Mouse (Mus musculus) myocyte (in vitro differentiated cells): ENCODE measurements around the gene Fam221b. TPM values are rescaled to one million over a fixed set of nuclear protein-coding genes. Genes with fewer than 3 reads are reported as not detected.

Experiments used
- H3K27me3 ChIP-seq: one replicate; pipeline ENCODE4 v1.6.1; 2011; ENCODE audit not compliant: control insufficient read depth, insufficient read depth, insufficient read length
- H3K36me3 ChIP-seq: one replicate; pipeline ENCODE4 v1.6.1; 2011; ENCODE audit not compliant: control insufficient read depth, insufficient read depth
- H3K4me2 ChIP-seq: one replicate; pipeline ENCODE4 v1.6.1; 2011; ENCODE audit warnings: low read depth, control low read depth
- H3K4me3 ChIP-seq: one replicate; pipeline ENCODE4 v1.5.1; 2011; ENCODE audit warnings: mild to moderate bottlenecking, control low read depth, moderate library complexity
- H3K79me2 ChIP-seq: one replicate; pipeline ENCODE4 v1.6.1; 2011; ENCODE audit not compliant: control insufficient read depth, insufficient read depth
- H3ac ChIP-seq: one replicate; pipeline ENCODE4 v1.6.1; 2011; ENCODE audit not compliant: control insufficient read depth, insufficient read length
- CEBPB ChIP-seq: IDR thresholded peaks from 2 replicates; pipeline ENCODE4 v1.6.1; 2011; ENCODE audit warnings: mild to moderate bottlenecking, moderate library complexity; ENCODE audit not compliant: poor library complexity, insufficient read depth, severe bottlenecking
- E2F4 ChIP-seq: IDR thresholded peaks from one replicate; pipeline ENCODE4 v1.6.1; 2011; ENCODE audit warnings: mild to moderate bottlenecking, control low read depth, moderate library complexity; ENCODE audit not compliant: insufficient read depth
- MAX ChIP-seq: IDR thresholded peaks from one replicate; pipeline ENCODE4 v1.6.1; 2011; ENCODE audit warnings: low read depth, mild to moderate bottlenecking, control low read depth
- MYOD1 ChIP-seq, 3 experiments: IDR thresholded peaks; one replicate each; pipeline ENCODE4 v1.6.1; 2011; ENCODE audit warnings: control low read depth in 2 of 3, low read depth in 2 of 3, mild to moderate bottlenecking in 2 of 3, moderate library complexity in 1 of 3; ENCODE audit not compliant: insufficient read length in 2 of 3, control insufficient read depth in 1 of 3
- MYOG ChIP-seq, 3 experiments: IDR thresholded peaks; one replicate each; pipeline ENCODE4 v1.6.1; 2011; ENCODE audit warnings: control low read depth in 2 of 3, low read depth in 2 of 3, mild to moderate bottlenecking in 2 of 3; ENCODE audit not compliant: insufficient read length in 2 of 3, control insufficient read depth in 1 of 3, insufficient read depth in 1 of 3
- POLR2A ChIP-seq: IDR thresholded peaks from one replicate; pipeline ENCODE4 v1.6.1; 2011; ENCODE audit warnings: low read depth, mild to moderate bottlenecking, control low read depth, moderate library complexity; ENCODE audit not compliant: insufficient read length
- POLR2AphosphoS2 ChIP-seq: IDR thresholded peaks from one replicate; pipeline ENCODE4 v1.6.1; 2011; ENCODE audit warnings: low read depth, control low read depth; ENCODE audit not compliant: insufficient read length
- REST ChIP-seq: IDR thresholded peaks from one replicate; pipeline ENCODE4 v1.6.1; 2011; ENCODE audit warnings: mild to moderate bottlenecking, control low read depth, moderate library complexity; ENCODE audit not compliant: insufficient read depth, insufficient read length
- SRF ChIP-seq: IDR thresholded peaks from one replicate; pipeline ENCODE4 v1.6.1; 2011; ENCODE audit warnings: low read depth; ENCODE audit not compliant: control insufficient read depth, insufficient read length
- TCF12 ChIP-seq: IDR thresholded peaks from one replicate; pipeline ENCODE4 v1.6.1; 2011; ENCODE audit warnings: mild to moderate bottlenecking, control low read depth; ENCODE audit not compliant: poor library complexity, insufficient read depth, severe bottlenecking
- TCF3 ChIP-seq: IDR thresholded peaks from one replicate; pipeline ENCODE4 v1.6.1; 2011; ENCODE audit warnings: low read depth, control low read depth; ENCODE audit not compliant: insufficient read length
- USF1 ChIP-seq: IDR thresholded peaks from one replicate; pipeline ENCODE4 v1.6.1; 2011; ENCODE audit warnings: low read depth, mild to moderate bottlenecking, control low read depth, moderate library complexity
- polyA plus RNA-seq: library from polyadenylated mRNA; unstranded; fragments of >200 nt; fragmentation: generic; extraction: Trizol; gene quantifications from one replicate; pipeline ENCODE4 v1.2.1, GENCODE M21; 2012; ENCODE audit warnings: missing spikeins

Fam221b gene
- polyA plus RNA-seq, 1 experiment = 3.4 TPM

DNA sequence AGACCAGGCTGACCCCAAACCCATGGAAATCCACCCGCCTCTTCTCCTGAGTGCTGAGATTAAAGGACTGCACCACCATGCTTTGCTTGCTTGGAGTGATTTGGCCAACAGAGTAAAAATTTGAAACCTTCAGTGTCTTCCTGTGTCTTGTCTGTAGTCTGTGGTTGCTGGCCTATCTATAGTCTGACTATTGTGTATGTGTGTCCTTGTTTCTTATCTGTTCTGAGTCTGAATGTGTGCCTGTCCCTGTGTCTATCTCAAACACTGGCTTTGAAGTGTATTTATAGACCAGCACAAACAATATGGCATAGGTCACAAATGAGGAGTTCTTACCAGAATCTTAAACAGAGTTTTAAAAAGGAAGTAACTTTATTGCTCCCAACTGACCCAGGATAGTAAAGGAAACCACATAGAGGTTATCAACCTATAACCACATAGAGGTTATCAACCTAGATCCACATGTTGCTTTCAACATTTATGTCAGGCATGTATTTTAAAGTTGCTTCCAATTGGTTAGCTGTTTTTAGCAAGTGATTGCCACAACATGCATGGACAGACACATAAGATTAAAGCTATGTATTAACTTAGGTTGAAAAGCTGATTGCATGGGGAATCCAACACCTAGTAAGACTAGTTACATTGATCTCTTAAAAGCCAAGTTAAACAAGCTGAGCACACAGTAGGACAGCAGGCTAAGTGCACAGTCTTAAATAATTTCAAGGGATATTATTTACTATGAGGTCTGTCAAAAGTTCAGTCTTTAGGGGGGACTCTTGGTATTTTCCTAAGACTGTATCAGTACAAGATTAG is 25.7 kb upstream of the Fam221b start:
- no peak for TF ChIP-seq CEBPB
- TF ChIP-seq POLR2A = no peak
- TF ChIP-seq POLR2AphosphoS2 = no peak
- no peak for TF ChIP-seq SRF
- no peak for TF ChIP-seq TCF12
- TF ChIP-seq REST = no peak
- no peak for TF ChIP-seq USF1
- no peak for TF ChIP-seq MYOG (IDR thresholded peaks at IDR 0.05; ENCODE audit: control insufficient read depth in 1 of 3, insufficient read depth in 1 of 3, insufficient read length in 2 of 3, low read depth in 2 of 3)
- TF ChIP-seq MYOD1 (IDR thresholded peaks at IDR 0.05; ENCODE audit: control insufficient read depth in 1 of 3, insufficient read length in 2 of 3, low read depth in 2 of 3) = no peak
- TF ChIP-seq E2F4 = no peak
- no peak for TF ChIP-seq TCF3
- TF ChIP-seq MAX = no peak
- Histone ChIP-seq H3K79me2 (no peaks in the 10 kb centered on the region), H3K4me2 (no peak overlapping the region), H3K36me3 (no peaks in the 10 kb centered on the region), H3ac (no peak overlapping the region), H3K27me3 (peaks cover 12% of the 10 kb centered on the region), H3K4me3 (no peak overlapping the region)

DNA sequence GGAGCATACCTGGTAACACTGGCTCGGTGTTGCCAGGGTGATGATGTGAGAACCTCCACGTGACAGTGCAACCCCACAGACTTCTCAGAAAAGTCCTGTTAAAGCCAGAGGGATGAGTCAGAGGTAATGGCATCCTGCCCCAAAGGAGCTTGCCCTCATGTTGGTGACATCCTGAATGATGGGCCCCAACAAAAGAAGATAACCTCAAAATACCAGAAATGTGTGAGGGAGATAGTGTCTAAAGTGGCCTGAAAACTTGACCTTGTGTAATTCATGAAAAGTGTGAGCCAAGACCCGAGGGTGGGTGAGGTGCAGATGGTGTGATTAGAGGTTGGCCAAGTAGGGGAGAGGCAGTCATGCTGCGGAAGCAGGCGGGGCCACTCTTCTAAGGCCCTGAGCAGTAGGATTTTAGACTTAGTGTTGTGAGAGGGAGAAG is 24.9 kb upstream of the Fam221b start:
- TF ChIP-seq E2F4 (no peak), USF1 (peak; percentile 83), POLR2AphosphoS2 (no peak), MYOG (IDR thresholded peaks at IDR 0.05; ENCODE audit: control insufficient read depth in 1 of 3, insufficient read depth in 1 of 3, insufficient read length in 2 of 3, low read depth in 2 of 3) (no peak), SRF (no peak)
- Histone ChIP-seq H3K4me3 (no peak overlapping the region), H3K27me3 (peaks cover 18% of the 10 kb centered on the region), H3K79me2 (no peaks in the 10 kb centered on the region), H3K36me3 (no peaks in the 10 kb centered on the region), H3K4me2 (no peak overlapping the region), H3ac (no peak overlapping the region)

DNA sequence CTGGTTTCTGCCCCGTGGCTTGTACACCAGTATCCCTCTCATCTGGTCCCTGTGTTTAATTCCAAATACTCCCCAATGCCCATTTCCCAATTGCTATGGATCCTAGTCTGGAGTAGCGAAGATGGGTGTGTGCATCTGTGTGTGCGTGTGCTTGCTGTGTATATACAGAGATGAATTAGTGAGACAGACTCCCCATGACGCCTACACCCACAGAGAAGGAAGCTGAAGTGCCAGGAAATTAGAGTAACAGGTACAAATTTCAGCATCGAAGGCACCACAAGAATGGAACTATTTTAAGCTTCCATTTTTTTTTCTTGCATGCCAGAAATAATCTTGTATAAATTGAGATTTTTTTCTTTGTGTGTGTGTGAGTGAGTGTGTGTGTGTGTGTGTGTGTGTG is 22.1 kb upstream of the Fam221b start:
- no peaks in the 10 kb centered on the region for H3K36me3 ChIP-seq
- peaks cover 41% of the 10 kb centered on the region for H3K27me3 ChIP-seq
- TF ChIP-seq SRF (no peak), POLR2AphosphoS2 (no peak), REST (no peak), MYOD1 (IDR thresholded peaks at IDR 0.05; ENCODE audit: control insufficient read depth in 1 of 3, insufficient read length in 2 of 3, low read depth in 2 of 3) (no peak), MAX (no peak), CEBPB (no peak), TCF12 (no peak), USF1 (no peak), MYOG (IDR thresholded peaks at IDR 0.05; ENCODE audit: control insufficient read depth in 1 of 3, insufficient read depth in 1 of 3, insufficient read length in 2 of 3, low read depth in 2 of 3) (no peak), POLR2A (no peak)
- H3ac ChIP-seq = no peak overlapping the region
- no peaks in the 10 kb centered on the region for H3K79me2 ChIP-seq
- H3K4me3 ChIP-seq = no peak overlapping the region
- H3K4me2 ChIP-seq = no peak overlapping the region

DNA sequence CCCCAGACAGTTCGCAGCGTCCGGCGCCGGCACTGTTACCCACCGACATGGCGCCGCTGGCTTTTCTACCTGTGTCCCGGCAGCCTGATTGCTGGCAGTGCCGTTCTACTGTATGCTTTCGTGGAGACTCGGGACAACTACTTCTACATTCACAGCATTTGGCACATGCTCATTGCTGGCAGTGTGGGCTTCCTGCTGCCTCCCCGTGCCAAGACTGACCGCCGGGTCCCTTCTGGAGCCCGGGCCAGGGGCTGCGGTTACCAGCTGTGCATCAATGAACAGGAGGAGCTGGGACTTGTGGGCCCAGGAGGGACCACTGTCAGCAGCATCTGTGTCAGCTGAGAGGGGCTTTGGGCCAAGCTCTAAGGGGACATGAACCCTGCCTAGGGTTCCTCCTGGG is 21.1 kb upstream of the Fam221b start:
- H3ac ChIP-seq = no peak overlapping the region
- no peak overlapping the region for H3K4me2 ChIP-seq
- H3K79me2 ChIP-seq = no peaks in the 10 kb centered on the region
- no peak overlapping the region for H3K4me3 ChIP-seq
- TF ChIP-seq MYOD1 (IDR thresholded peaks at IDR 0.05; ENCODE audit: control insufficient read depth in 1 of 3, insufficient read length in 2 of 3, low read depth in 2 of 3) (no peak), TCF3 (no peak), TCF12 (no peak), POLR2AphosphoS2 (no peak), MYOG (IDR thresholded peaks at IDR 0.05; ENCODE audit: control insufficient read depth in 1 of 3, insufficient read depth in 1 of 3, insufficient read length in 2 of 3, low read depth in 2 of 3) (no peak), CEBPB (no peak), USF1 (no peak), E2F4 (no peak), REST (no peak), SRF (no peak), POLR2A (no peak), MAX (no peak)
- peaks cover 51% of the 10 kb centered on the region for H3K27me3 ChIP-seq
- no peaks in the 10 kb centered on the region for H3K36me3 ChIP-seq
